Mouse (Mus musculus) olfactory bulb, adult 2 months (tissue): Measurements from ENCODE around the gene Lefty1. TPM values are rescaled to one million over a fixed set of nuclear protein-coding genes. Genes with fewer than 3 reads are reported as not detected.

ENCODE experiments used
- H3K27ac ChIP-seq: fragments of 200-500 bp; 2 replicates; pipeline ENCODE4 v1.5.1; 2012; ENCODE audit warnings: low read depth, low read length; ENCODE audit not compliant: insufficient read depth
- H3K4me1 ChIP-seq: fragments of 200-500 bp; 2 replicates; pipeline ENCODE4 v1.6.1; 2012; ENCODE audit warnings: low read length; ENCODE audit not compliant: control insufficient read depth, insufficient read depth
- H3K4me3 ChIP-seq: fragments of 200-500 bp; 2 replicates; pipeline ENCODE4 v1.5.1; 2012; ENCODE audit warnings: mild to moderate bottlenecking, low read depth, low read length, moderate library complexity; ENCODE audit not compliant: insufficient read depth
- CTCF ChIP-seq: fragments of 200-500 bp; IDR thresholded peaks from 2 replicates; pipeline ENCODE4 v1.5.1; 2012; ENCODE audit warnings: low read depth, mild to moderate bottlenecking, low read length, moderate library complexity; ENCODE audit not compliant: insufficient read depth
- POLR2A ChIP-seq: fragments of 200-500 bp; IDR thresholded peaks from 2 replicates; pipeline ENCODE4 v1.6.1; 2012; ENCODE audit warnings: mild to moderate bottlenecking, low read depth, low read length, moderate library complexity; ENCODE audit not compliant: insufficient read depth
- WGBS: fragments of 180-500 bp; shearing (Covaris S2); methylation state at CpG from one replicate; pipeline ENCODE4 v1.1.7; 2018; 5-methylcytosine and 5-hydroxymethylcytosine counted together
- polyA plus RNA-seq: library from polyadenylated mRNA; stranded (reverse); fragments of >200 nt; gene quantifications from 2 replicates; pipeline ENCODE4 v1.2.4, GENCODE M21; 2012; ENCODE audit warnings: low replicate concordance; ENCODE audit not compliant: missing spikeins, insufficient read depth, insufficient read length

Lefty1 gene
- polyA plus RNA-seq, 1 experiment, result not detected

DNA sequence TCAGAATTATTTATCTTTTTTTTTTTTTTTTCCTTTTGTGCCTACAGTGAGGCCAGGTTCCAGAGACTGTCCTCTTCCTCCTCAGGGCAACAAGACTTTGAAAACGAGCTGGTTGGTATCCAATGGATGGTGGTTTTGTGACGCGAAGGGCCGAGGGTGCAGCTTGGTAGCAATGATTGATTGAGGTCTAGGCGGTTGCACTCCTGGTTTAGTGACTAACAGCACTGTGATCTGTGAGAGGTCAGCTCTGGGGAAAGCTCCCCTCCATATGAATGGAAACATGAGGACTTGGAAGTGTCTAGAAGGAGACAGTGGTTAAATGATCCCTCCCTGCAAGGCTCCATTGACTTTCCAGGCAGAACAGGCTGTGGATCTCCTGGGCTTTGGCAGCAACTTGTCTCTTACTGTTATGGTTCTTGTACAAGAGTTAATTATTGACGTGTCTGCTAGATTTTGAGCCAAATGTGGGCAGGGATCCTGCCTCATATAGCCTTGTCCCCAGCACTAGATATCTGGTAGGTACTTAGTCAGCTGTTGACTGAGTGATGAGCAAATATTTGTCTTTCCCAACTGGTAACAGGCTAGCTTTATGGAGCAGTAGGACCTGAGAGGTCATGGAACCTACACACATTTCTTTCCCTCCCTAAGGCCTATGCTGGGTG lies 17.4 kb downstream of the Lefty1 start:
- TF ChIP-seq CTCF (no peak), POLR2A (no peak)
- Histone ChIP-seq H3K27ac (no peak overlapping the region), H3K4me3 (no peak overlapping the region), H3K4me1 (no peaks in the 10 kb centered on the region)
- WGBS, result 86% methylated on average over 6 of the region's 6 CpGs

DNA sequence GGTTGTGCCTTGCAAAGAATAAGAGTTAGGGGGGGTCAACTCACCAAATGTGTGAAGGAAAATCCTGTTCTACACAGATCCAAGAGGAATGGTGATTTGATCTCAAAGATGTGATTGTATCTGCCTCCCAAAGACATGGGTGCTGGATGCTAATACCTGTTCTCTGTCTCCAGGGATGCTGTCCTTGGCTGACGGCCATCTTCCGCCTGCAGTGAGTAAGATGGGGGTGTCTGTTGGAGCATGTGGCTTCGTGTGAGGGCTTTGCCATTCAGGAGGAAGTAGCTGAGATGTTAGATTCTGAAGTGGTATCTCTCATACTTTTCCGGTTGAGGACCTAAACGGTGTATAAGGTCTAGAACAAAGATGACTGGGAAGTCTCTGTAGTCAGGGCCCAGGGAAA lies 18.0 kb downstream of the Lefty1 start:
- H3K4me3 ChIP-seq, result no peak overlapping the region
- no peaks in the 10 kb centered on the region for H3K4me1 ChIP-seq
- TF ChIP-seq CTCF (no peak), POLR2A (no peak)
- no peak overlapping the region for H3K27ac ChIP-seq
- WGBS, result 89% methylated on average over 5 of the region's 5 CpGs

- H3K27ac ChIP-seq, result no peak overlapping the region
- 91% methylated on average over 8 of the region's 8 CpGs for WGBS
- no peak overlapping the region for H3K4me3 ChIP-seq
- H3K4me1 ChIP-seq, result no peaks in the 10 kb centered on the region
- TF ChIP-seq POLR2A, result no peak
Measured at GRCm38 (mm10) chr1:180956401-180956800, 21.6 kb downstream of the Lefty1 start.

- H3K4me3 ChIP-seq, result no peak overlapping the region
- 86% methylated on average over 8 of the region's 8 CpGs for WGBS
- H3K4me1 ChIP-seq, result no peaks in the 10 kb centered on the region
- TF ChIP-seq CTCF, result no peak
- TF ChIP-seq POLR2A, result no peak
- no peak overlapping the region for H3K27ac ChIP-seq
Measured at GRCm38 (mm10) chr1:180956973-180957381, 22.2 kb downstream of the Lefty1 start.

DNA sequence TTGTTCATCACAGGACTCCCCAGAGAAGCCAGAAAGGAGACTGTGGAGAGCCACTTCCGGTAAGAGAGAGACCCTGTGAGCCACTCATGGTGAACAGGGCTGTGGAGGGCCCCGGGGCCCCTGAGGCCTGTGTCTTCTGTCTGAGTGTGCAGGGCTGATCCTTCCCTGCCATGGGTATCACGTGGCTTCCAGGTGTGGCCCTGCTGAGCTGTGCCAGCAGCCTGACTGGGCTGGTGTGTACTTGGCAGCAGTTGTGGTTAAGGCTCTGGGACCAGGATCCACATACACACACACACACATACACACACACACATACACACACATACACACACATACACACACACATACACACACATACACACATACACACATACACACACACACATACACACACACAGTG lies 23.2 kb downstream of the Lefty1 start:
- TF ChIP-seq CTCF (no peak), POLR2A (no peak)
- WGBS, result 87% methylated on average over 3 of the region's 3 CpGs
- Histone ChIP-seq H3K4me3 (no peak overlapping the region), H3K27ac (no peak overlapping the region), H3K4me1 (no peaks in the 10 kb centered on the region)

- no peaks in the 10 kb centered on the region for H3K4me1 ChIP-seq
- TF ChIP-seq CTCF (no peak), POLR2A (no peak)
- WGBS, result 62% methylated on average over 3 of the region's 3 CpGs
Measured at GRCm38 (mm10) chr1:180958797-180959196, 24.0 kb downstream of the Lefty1 start.

GRCm38 (mm10) chr1:180965786-180966185 lies 31.0 kb downstream of the Lefty1 start:
- H3K4me1 ChIP-seq, result no peaks in the 10 kb centered on the region
- no peak overlapping the region for H3K27ac ChIP-seq
- no peak overlapping the region for H3K4me3 ChIP-seq
- TF ChIP-seq POLR2A (no peak), CTCF (no peak)
- 94% methylated on average over 3 of the region's 3 CpGs for WGBS

More at GRCm38 (mm10) chr1:180958797-180959196, 24.0 kb downstream of the Lefty1 start:
- Histone ChIP-seq H3K4me3 (no peak overlapping the region), H3K27ac (no peak overlapping the region)

- H3K4me3 ChIP-seq, result no peak overlapping the region
- 52% methylated on average over 3 of the region's 3 CpGs for WGBS
- TF ChIP-seq POLR2A, result no peak
- no peak for TF ChIP-seq CTCF
- H3K27ac ChIP-seq, result no peak overlapping the region
- H3K4me1 ChIP-seq, result no peaks in the 10 kb centered on the region
Measured at GRCm38 (mm10) chr1:180966542-180966941, 31.7 kb downstream of the Lefty1 start.

GRCm38 (mm10) chr1:180967261-180967660 lies 32.4 kb downstream of the Lefty1 start:
- no peak for TF ChIP-seq CTCF
- TF ChIP-seq POLR2A, result no peak
- 93% methylated on average over 7 of the region's 7 CpGs for WGBS
- H3K27ac ChIP-seq, result no peak overlapping the region
- no peak overlapping the region for H3K4me3 ChIP-seq
- no peaks in the 10 kb centered on the region for H3K4me1 ChIP-seq
